Mouse (Mus musculus): ENCODE results near the gene Hfe2. TPM values are rescaled to one million over a fixed set of nuclear protein-coding genes. Genes with fewer than 3 reads are reported as not detected.

The Hfe2 gene
- total and polyA plus RNA-seq, 2 experiments from 2014 or later = 0.78 to 2.1 TPM

- Histone ChIP-seq H3K4me1 (ENCODE audit: insufficient read depth, low read length) (no peaks in the 10 kb centered on the region), H3K27me3 (ENCODE audit: insufficient read depth, low read length) (no peaks in the 10 kb centered on the region), H3K4me2 (ENCODE audit: low read depth, low read length) (peak overlapping the region; percentile 98), H3K9me3 (ENCODE audit: low read length) (no peaks in the 10 kb centered on the region), H3K9ac (replicated peaks; ENCODE audit: low read length) (peak overlapping the region; percentile 62), H3K36me3 (ENCODE audit: insufficient read depth, low read length) (no peaks in the 10 kb centered on the region), H3K27ac (peak overlapping the region; percentile 95), H3K4me3 (ENCODE audit: low read length) (peak overlapping the region; percentile 83)
- DNase-seq (ENCODE audit: low spot score) (peak; percentile 93), ATAC-seq (peak; percentile 79)
- WGBS = under 1% methylated on average over 17 of the region's 17 CpGs
- TF ChIP-seq CTCF (IDR thresholded peaks at IDR 0.05; ENCODE audit: low read depth) = no peak
Observed at GRCm38 (mm10) chr3:96500289-96500621, 24.7 kb upstream of the Hfe2 start.

GRCm38 (mm10) chr3:96500691-96501265, 24.2 kb upstream of the Hfe2 start:
- peak overlapping the region; percentile 98 for H3K4me2 ChIP-seq (ENCODE audit: low read depth, low read length)
- ATAC-seq (peak; percentile 59), DNase-seq (ENCODE audit: low spot score) (peak; percentile 90)
- H3K9me3 ChIP-seq (ENCODE audit: low read length) = no peaks in the 10 kb centered on the region
- no peaks in the 10 kb centered on the region for H3K27me3 ChIP-seq (ENCODE audit: insufficient read depth, low read length)
- H3K9ac ChIP-seq (replicated peaks; ENCODE audit: low read length) = peak overlapping the region; percentile 62
- peak overlapping the region; percentile 83 for H3K4me3 ChIP-seq (ENCODE audit: low read length)
- no peak for TF ChIP-seq CTCF (IDR thresholded peaks at IDR 0.05; ENCODE audit: low read depth)
- peak overlapping the region; percentile 95 for H3K27ac ChIP-seq
- under 1% methylated on average over 19 of the region's 19 CpGs for WGBS
- H3K36me3 ChIP-seq (ENCODE audit: insufficient read depth, low read length) = no peaks in the 10 kb centered on the region
- no peaks in the 10 kb centered on the region for H3K4me1 ChIP-seq (ENCODE audit: insufficient read depth, low read length)

GRCm38 (mm10) chr3:96501391-96502115, 23.4 kb upstream of the Hfe2 start:
- Histone ChIP-seq H3K36me3 (ENCODE audit: insufficient read depth, low read length) (no peaks in the 10 kb centered on the region), H3K4me1 (ENCODE audit: insufficient read depth, low read length) (no peaks in the 10 kb centered on the region), H3K9me3 (ENCODE audit: low read length) (no peaks in the 10 kb centered on the region), H3K4me3 (ENCODE audit: low read length) (peak overlapping the region; percentile 83), H3K27ac (peak overlapping the region; percentile 95), H3K27me3 (ENCODE audit: insufficient read depth, low read length) (no peaks in the 10 kb centered on the region), H3K9ac (replicated peaks; ENCODE audit: low read length) (peak overlapping the region; percentile 62; the same call in 1 of the 2 replicates), H3K4me2 (ENCODE audit: low read depth, low read length) (peak overlapping the region; percentile 98)
- WGBS = under 1% methylated on average over 32 of the region's 32 CpGs
- no peak for TF ChIP-seq CTCF (IDR thresholded peaks at IDR 0.05; ENCODE audit: low read depth)
- DNase-seq (ENCODE audit: low spot score) (peak; percentile 92), ATAC-seq (peak; percentile 73)

- no peak for TF ChIP-seq CTCF (IDR thresholded peaks at IDR 0.05; ENCODE audit: low read depth)
- DNase-seq (ENCODE audit: low spot score) = no peak
- 1% methylated on average over 19 of the region's 19 CpGs for WGBS
Observed at GRCm38 (mm10) chr3:96502181-96503082, 22.5 kb upstream of the Hfe2 start.

GRCm38 (mm10) chr3:96503083-96503450, 21.9 kb upstream of the Hfe2 start:
- Histone ChIP-seq H3K4me1 (ENCODE audit: insufficient read depth, low read length) (no peaks in the 10 kb centered on the region), H3K36me3 (ENCODE audit: insufficient read depth, low read length) (no peaks in the 10 kb centered on the region), H3K9me3 (ENCODE audit: low read length) (no peaks in the 10 kb centered on the region), H3K4me3 (ENCODE audit: low read length) (peak overlapping the region; percentile 83), H3K4me2 (ENCODE audit: low read depth, low read length) (peak overlapping the region; percentile 98), H3K27me3 (ENCODE audit: insufficient read depth, low read length) (no peaks in the 10 kb centered on the region), H3K27ac (no peak overlapping the region), H3K9ac (replicated peaks; ENCODE audit: low read length) (peak overlapping the region; percentile 34)
- WGBS = 1% methylated on average over 7 of the region's 7 CpGs
- TF ChIP-seq CTCF (IDR thresholded peaks at IDR 0.05; ENCODE audit: low read depth) = peak; percentile 87
- DNase-seq (ENCODE audit: low spot score) = peak; percentile 89
- ATAC-seq = no peak

More at GRCm38 (mm10) chr3:96502181-96503082, 22.5 kb upstream of the Hfe2 start:
- ATAC-seq = no peak
- Histone ChIP-seq H3K27ac (peak overlapping the region; percentile 67; the same call in 1 of the 2 replicates), H3K4me3 (ENCODE audit: low read length) (peak overlapping the region; percentile 83), H3K9ac (replicated peaks; ENCODE audit: low read length) (peak overlapping the region; percentile 34), H3K36me3 (ENCODE audit: insufficient read depth, low read length) (no peaks in the 10 kb centered on the region), H3K4me1 (ENCODE audit: insufficient read depth, low read length) (no peaks in the 10 kb centered on the region), H3K9me3 (ENCODE audit: low read length) (no peaks in the 10 kb centered on the region), H3K4me2 (ENCODE audit: low read depth, low read length) (peak overlapping the region; percentile 98), H3K27me3 (ENCODE audit: insufficient read depth, low read length) (no peaks in the 10 kb centered on the region)

- H3K27me3 ChIP-seq (ENCODE audit: insufficient read depth, low read length) = no peaks in the 10 kb centered on the region
- H3K4me3 ChIP-seq (ENCODE audit: low read length) = no peak overlapping the region
- no peak overlapping the region for H3K4me2 ChIP-seq (ENCODE audit: low read depth, low read length)
- ATAC-seq (no peak), DNase-seq (ENCODE audit: low spot score) (no peak)
- H3K27ac ChIP-seq = no peak overlapping the region
- H3K4me1 ChIP-seq (ENCODE audit: insufficient read depth, low read length) = no peaks in the 10 kb centered on the region
- no peaks in the 10 kb centered on the region for H3K36me3 ChIP-seq (ENCODE audit: insufficient read depth, low read length)
- WGBS = 64% methylated on average over 4 of the region's 4 CpGs
- TF ChIP-seq CTCF (IDR thresholded peaks at IDR 0.05; ENCODE audit: low read depth) = no peak
- H3K9ac ChIP-seq (replicated peaks; ENCODE audit: low read length) = no peak overlapping the region
- H3K9me3 ChIP-seq (ENCODE audit: low read length) = no peaks in the 10 kb centered on the region
Observed at GRCm38 (mm10) chr3:96503946-96504345, 21.0 kb upstream of the Hfe2 start.

All from hindbrain, postnatal 0 days (tissue).